Mouse (Mus musculus): Measurements from ENCODE around the gene Mylk. TPM values are rescaled to one million over a fixed set of nuclear protein-coding genes. Genes with fewer than 3 reads are reported as not detected.
"Not testable (repeated sequence)": the region's sequence is repeated elsewhere in the genome, so short reads cannot be mapped to it uniquely, and the experiment has no call there.

Gene Mylk
- polyA plus RNA-seq, 1 experiment from 2014 or later = 98.0 TPM

DNA sequence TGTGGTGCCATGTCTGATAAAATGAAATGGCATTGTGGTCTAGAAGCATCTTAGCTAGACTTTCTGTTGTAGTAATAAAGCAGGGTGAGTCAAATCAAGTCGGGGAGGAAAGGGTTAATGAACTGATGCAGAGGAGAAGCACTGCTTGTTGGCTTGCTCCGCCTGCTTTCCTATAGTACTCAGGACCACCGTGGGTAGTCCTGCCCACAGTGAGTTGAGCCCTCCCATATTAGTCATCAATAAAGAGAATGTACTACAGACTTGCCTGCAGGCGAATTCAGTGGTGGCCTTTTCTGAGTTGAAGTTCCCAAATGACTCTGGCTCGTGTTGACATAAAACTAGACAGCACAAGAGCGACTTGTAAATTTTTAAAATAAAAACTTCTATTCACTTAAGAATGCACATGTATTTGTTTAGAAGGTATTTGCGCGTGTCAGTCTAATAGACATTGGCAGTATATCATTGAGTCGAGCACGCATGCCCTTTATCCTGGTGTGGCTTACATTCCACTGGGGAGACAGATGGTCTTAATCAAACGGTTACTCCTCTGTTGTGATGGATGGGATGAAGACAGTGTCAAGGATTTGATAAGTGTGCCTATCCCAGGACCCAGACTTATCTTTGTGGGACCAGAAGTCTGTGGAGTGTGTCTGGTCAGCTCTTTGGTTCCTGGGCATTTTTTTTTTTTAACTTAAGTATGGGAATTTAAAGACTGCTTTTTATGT, 59.4 kb downstream of the Mylk start:
- H3K27me3 ChIP-seq = no peaks in the 10 kb centered on the region
- CTCF ChIA-PET = no interaction called here
- DNase-seq (ENCODE audit: low read depth, low spot score) = no peak
- TF ChIP-seq CTCF (IDR thresholded peaks at IDR 0.05) = no peak
- in situ Hi-C loops (cut with MboI; ENCODE audit: low pct_unique_long_range_greater_than_20kb) = no loop called here
- ATAC-seq = no peak
- POLR2A ChIA-PET = no interaction called here

DNA sequence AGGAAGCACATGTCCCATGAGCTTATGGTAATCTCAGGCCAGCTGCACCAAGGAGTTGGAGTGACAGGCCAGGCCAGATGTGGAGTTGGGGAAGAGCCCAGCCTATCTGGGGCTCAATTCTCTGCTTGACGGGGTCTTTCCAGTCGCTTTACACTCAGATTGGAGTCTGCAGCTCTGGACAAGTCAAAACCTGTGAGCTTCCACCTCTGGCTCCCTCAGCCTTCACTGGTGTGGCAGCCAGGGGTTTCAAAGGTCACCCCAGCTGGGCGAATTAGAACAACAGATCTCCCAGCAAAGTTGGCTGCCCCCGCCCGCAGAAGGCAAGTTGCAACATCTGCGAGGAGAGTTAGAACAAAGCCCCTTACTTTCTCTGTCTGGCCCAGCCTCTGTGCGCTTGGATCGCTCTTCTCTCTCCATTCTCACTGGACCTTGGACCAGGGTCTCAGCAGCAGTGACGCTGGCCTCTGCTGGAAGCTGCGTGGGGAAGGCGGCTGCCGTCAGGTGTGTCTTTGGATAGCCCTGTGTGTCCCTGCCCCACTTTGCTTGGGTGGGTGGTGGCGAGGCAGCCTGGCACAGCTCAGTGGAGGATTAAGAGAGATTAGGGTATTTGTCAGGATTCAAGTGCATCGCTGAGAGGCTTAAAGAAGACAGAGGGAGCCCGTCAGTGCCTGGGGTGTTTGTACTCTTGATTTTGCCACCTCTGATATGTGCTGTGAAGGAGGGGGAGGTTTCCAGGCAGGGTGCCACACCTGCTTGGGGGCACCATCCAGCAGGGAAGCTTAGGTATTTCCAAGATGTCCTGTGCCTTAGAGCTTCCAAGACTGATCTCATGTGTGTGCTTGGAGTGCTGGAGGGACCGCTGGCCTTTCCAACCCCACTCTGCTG, 62.1 kb downstream of the Mylk start:
- ChIA-PET POLR2A (interaction anchor here (1.0 kb wide), 1 partner anchor 9 kb away, joined by 3 read pairs; no protein-coding TSS in a partner anchor), CTCF (interaction anchor here (1.2 to 2.3 kb wide), 2 partner anchors 10 to 37 kb away, joined by 3 to 8 read pairs; no protein-coding TSS in a partner anchor)
- no peak for TF ChIP-seq CTCF (IDR thresholded peaks at IDR 0.05)
- no peaks in the 10 kb centered on the region for H3K27me3 ChIP-seq
- DNase-seq (ENCODE audit: low read depth, low spot score) = no peak
- ATAC-seq = no peak
- in situ Hi-C loops (cut with MboI; ENCODE audit: low pct_unique_long_range_greater_than_20kb) = no loop called here

DNA sequence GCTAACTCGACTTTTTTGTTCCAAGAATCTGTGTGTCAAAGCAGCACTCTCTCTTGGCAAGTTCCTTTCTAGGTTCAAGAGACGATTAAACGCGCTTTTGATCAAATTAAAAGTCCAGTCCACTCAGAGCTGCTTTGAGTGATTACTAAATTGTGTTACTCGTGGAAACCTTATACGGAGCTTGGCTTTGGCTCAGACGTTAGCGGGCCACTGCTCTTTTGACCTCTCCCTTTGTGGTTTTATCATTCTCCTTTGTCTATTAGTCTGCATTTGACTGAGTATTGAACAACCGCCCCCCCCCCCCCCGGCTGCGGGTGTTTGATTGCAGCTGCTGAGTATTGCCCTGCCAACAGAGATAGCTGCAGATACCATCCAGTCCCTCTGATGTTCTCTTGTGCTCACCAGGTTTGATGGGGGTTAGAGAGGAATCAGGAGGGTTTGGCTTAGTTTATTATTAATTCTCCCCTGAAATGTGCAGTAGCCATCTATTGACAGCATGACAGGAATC, 62.8 kb downstream of the Mylk start:
- ChIA-PET POLR2A (interaction anchor here (1.0 to 1.1 kb wide), 2 partner anchors 10 to 55 kb away, joined by 3 read pairs; no protein-coding TSS in a partner anchor), CTCF (interaction anchor here (1.2 to 2.3 kb wide), 2 partner anchors 10 to 38 kb away, joined by 3 to 8 read pairs; no protein-coding TSS in a partner anchor)
- no peak for ATAC-seq
- no peak for TF ChIP-seq CTCF (IDR thresholded peaks at IDR 0.05)
- in situ Hi-C loops (cut with MboI; ENCODE audit: low pct_unique_long_range_greater_than_20kb) = no loop called here
- H3K27me3 ChIP-seq = no peaks in the 10 kb centered on the region
- no peak for DNase-seq (ENCODE audit: low read depth, low spot score)

DNA sequence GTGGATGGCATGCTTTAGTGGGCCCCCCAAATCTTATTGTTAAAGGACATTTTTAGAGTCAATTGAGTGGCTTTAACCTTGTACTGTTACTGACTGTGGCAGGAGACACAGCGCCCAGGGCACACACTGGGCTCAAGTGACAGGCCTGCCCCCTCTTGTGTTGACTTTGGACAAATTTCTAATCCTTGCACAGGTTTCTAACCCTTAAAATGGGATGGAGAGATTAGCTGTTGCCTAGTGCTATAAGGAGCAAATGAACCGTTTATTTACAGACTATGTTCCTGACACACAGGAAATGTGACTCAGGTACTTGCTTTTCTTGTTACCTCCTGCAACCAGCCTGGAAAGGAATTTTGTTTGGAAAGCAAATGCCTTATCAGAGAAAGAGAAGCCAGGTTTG, 67.2 kb downstream of the Mylk start:
- CTCF ChIA-PET = no interaction called here
- TF ChIP-seq CTCF (IDR thresholded peaks at IDR 0.05) = no peak
- DNase-seq (ENCODE audit: low read depth, low spot score) = no peak
- in situ Hi-C loops (cut with MboI; ENCODE audit: low pct_unique_long_range_greater_than_20kb) = no loop called here
- H3K27me3 ChIP-seq = no peaks in the 10 kb centered on the region
- ATAC-seq = peak; percentile 48
- POLR2A ChIA-PET = interaction anchor here (0.7 kb wide), 1 partner anchor 46 kb away, joined by 3 read pairs; no protein-coding TSS in a partner anchor

DNA sequence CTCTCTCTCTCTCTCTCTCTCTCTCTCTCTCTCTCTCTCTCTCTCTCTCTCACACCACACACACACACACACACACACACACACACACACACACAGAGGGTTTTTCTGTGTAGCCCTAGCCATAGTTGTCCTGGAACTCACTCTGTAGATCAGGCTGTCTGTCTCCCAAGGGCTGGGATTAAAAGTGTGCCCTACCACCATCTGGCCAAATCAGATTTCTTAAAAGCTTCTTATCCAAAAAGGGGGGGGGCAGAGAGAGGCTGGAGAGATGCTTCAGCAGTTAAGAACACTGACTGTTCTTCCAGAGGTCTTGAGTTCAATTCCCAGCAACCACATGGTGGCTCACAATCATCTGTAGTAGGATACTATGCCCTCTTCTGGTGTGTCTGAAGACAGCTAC, 68.2 kb downstream of the Mylk start:
- in situ Hi-C loops (cut with MboI; ENCODE audit: low pct_unique_long_range_greater_than_20kb); DNase-seq (ENCODE audit: low read depth, low spot score); CTCF ChIA-PET; ATAC-seq; H3K27me3 ChIP-seq: not testable (repeated sequence)
- POLR2A ChIA-PET = interaction anchor here (0.6 to 0.9 kb wide), 2 partner anchors 44 to 47 kb away, joined by 3 to 5 read pairs; no protein-coding TSS in a partner anchor

DNA sequence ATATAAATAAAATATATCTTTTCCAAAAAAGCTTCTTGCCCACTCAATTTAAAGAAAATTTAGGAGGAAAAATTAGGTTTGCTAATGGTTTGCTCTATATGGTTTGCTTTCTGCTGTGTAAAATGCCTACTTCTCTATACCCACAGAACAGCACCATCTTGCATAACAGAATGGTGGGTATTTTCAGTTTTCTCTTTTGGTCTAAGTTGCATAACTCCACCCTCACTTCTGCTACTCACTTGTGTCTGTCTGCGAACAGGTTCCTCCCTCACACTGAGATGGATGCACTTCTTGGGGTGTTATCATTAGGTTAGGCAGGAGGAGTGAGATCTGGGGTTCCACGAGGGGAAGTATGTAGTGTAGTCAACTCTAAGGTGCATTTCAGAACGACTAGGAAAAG, 68.6 kb downstream of the Mylk start:
- in situ Hi-C loops (cut with MboI; ENCODE audit: low pct_unique_long_range_greater_than_20kb) = no loop called here
- DNase-seq (ENCODE audit: low read depth, low spot score) (no peak), ATAC-seq (no peak)
- H3K27me3 ChIP-seq = no peaks in the 10 kb centered on the region
- CTCF ChIA-PET = no interaction called here
- POLR2A ChIA-PET = interaction anchor here (0.9 kb wide), 1 partner anchor 43 kb away, joined by 3 read pairs; no protein-coding TSS in a partner anchor
- no peak for TF ChIP-seq CTCF (IDR thresholded peaks at IDR 0.05)

DNA sequence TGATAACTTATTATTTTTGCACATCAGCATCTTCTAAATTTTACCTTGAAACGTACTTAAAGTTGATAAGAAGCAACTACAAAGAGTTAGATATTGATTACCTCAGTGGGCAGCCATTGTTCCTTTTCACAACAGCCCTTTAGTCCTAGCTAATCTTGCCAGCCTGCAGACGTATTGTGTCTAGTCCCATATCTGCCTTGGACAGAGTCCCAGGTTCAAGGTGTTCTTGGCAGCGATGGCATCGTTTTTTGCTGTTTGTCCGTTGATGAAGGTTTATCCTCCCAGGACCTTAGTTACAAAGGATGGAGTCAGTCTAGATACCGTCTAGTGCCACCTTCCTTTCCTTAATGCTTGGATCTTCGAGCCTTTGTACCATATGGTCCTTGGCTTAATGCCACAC, 69.6 kb downstream of the Mylk start:
- no peak for ATAC-seq
- no peaks in the 10 kb centered on the region for H3K27me3 ChIP-seq
- CTCF ChIA-PET = interaction anchor here (1.2 kb wide), 1 partner anchor 16 kb away, joined by 3 read pairs; no protein-coding TSS in a partner anchor
- in situ Hi-C loops (cut with MboI; ENCODE audit: low pct_unique_long_range_greater_than_20kb) = no loop called here
- POLR2A ChIA-PET = interaction anchor here (0.5 kb wide), 1 partner anchor 66 kb away, joined by 4 read pairs; no protein-coding TSS in a partner anchor
- DNase-seq (ENCODE audit: low read depth, low spot score) = no peak
- TF ChIP-seq CTCF (IDR thresholded peaks at IDR 0.05) = no peak

DNA sequence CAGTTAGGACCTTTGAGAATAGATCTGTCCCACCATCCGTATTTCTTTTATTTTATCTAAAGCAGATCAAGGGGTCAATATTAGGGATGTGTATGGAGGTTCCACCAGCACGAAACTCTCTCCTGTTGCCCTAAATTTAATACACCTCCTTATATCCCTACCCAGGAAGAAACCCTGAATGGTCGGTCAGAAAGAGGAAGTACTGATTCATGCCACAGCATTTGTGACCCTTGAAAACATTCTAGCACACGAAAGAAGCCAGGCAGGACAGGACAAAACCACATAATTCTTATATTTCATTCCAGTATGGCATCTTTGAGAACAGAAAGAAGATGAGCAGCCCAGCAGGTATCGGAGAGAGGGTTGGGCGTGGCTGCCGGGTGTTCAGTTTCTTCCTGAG, 71.5 kb downstream of the Mylk start:
- TF ChIP-seq CTCF (IDR thresholded peaks at IDR 0.05) = no peak
- no peaks in the 10 kb centered on the region for H3K27me3 ChIP-seq
- in situ Hi-C loops (cut with MboI; ENCODE audit: low pct_unique_long_range_greater_than_20kb) = no loop called here
- no peak for ATAC-seq
- ChIA-PET POLR2A (interaction anchor here (0.5 kb wide), 1 partner anchor 104 kb away, joined by 3 read pairs; no protein-coding TSS in a partner anchor), CTCF (no interaction called here)
- no peak for DNase-seq (ENCODE audit: low read depth, low spot score)

DNA sequence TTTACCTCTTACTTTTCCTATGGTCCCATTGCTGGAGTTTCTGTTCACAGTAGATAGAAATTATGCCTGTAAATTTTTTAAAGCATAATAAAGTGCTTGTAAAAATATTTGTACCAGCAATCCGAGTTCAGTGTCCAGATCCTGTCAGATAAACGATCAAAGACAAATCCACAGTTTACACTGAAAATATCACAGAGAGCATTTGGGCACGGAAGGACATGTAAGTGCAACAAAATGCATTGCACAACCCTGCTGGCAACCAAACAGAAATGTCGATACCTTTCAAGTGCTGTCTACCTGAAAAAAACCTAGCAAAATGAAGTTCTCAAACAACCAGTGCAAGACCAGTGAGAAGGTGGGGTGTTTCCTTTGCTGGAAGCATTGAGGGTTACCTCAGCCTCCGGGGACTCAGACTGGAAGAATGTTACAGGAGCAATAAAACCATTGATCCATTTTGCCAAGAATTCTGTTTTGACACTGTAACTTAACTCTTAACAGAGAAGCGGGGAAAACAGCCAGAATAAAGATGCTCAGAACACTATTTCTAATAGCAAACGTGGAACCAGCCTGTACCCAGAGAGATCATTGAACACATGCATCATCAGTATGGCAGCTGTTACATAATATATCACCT, 80.2 kb downstream of the Mylk start:
- no peak for TF ChIP-seq CTCF (IDR thresholded peaks at IDR 0.05)
- no peaks in the 10 kb centered on the region for H3K27me3 ChIP-seq
- in situ Hi-C loops (cut with MboI; ENCODE audit: low pct_unique_long_range_greater_than_20kb) = no loop called here
- DNase-seq (ENCODE audit: low read depth, low spot score) (peak; percentile 50), ATAC-seq (peak; percentile 76)
- ChIA-PET CTCF (no interaction called here), POLR2A (no interaction called here)

DNA sequence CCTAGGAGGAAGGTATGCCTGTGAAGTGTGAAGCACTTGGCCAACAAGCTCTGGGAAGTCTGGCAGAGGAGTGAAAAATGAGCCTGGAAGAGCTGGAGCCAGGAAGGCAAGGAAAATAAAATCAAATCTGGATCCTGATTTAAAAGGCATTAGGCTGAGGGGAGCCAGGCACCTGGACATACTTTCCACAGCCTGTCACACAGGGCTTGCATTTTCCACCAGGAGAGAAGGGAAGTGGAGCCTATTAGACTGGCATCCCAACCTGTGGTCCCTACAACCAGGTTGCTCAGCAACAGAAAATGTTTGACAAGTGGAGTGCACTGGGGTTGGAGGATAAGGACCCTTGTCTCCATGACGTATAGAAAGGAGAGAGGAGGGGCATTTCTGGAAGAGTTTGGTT, 89.5 kb downstream of the Mylk start:
- no peaks in the 10 kb centered on the region for H3K27me3 ChIP-seq
- ChIA-PET CTCF (no interaction called here), POLR2A (no interaction called here)
- no peak for TF ChIP-seq CTCF (IDR thresholded peaks at IDR 0.05)
- no peak for ATAC-seq
- DNase-seq (ENCODE audit: low read depth, low spot score) = no peak
- in situ Hi-C loops (cut with MboI; ENCODE audit: low pct_unique_long_range_greater_than_20kb) = no loop called here
